Mouse (Mus musculus): ENCODE results near the gene Gm45623.

The Gm45623 gene

GRCm38 (mm10) chr13:56753192-56753951 is at the start of gene Gm45623:
TSS of gene Gm45623 (minus strand) at chr13:56753827.
- no peak for DNase-seq (ENCODE audit: low spot score in 2 of 2)

GRCm38 (mm10) chr13:56797459-56797858 is 43.8 kb upstream of the Gm45623 start:
- no peak for DNase-seq (ENCODE audit: low spot score in 2 of 2)

- no peak for DNase-seq (ENCODE audit: low spot score in 2 of 2)
Measured at GRCm38 (mm10) chr13:56795501-56795900, 41.9 kb upstream of the Gm45623 start.

GRCm38 (mm10) chr13:56794441-56794840 is 40.8 kb upstream of the Gm45623 start:
- DNase-seq (ENCODE audit: low spot score in 2 of 2), result no peak

GRCm38 (mm10) chr13:56792844-56793243 is 39.2 kb upstream of the Gm45623 start:
- DNase-seq (ENCODE audit: low spot score in 2 of 2), result no peak

GRCm38 (mm10) chr13:56790683-56791082 is 37.1 kb upstream of the Gm45623 start:
- DNase-seq (ENCODE audit: low spot score in 2 of 2), result no peak

- DNase-seq (ENCODE audit: low spot score in 2 of 2), result no peak
Measured at GRCm38 (mm10) chr13:56782621-56783020, 29.0 kb upstream of the Gm45623 start.

GRCm38 (mm10) chr13:56781697-56782096 is 28.1 kb upstream of the Gm45623 start:
- DNase-seq (ENCODE audit: low spot score in 2 of 2), result no peak

GRCm38 (mm10) chr13:56780746-56781469 is 27.3 kb upstream of the Gm45623 start:
- no peak for DNase-seq (ENCODE audit: low spot score in 2 of 2)

- peak in 1 of 2 experiments; percentile 8 for DNase-seq (ENCODE audit: low spot score in 2 of 2)
Measured at GRCm38 (mm10) chr13:56774304-56774703, 20.7 kb upstream of the Gm45623 start.

- no peak for DNase-seq (ENCODE audit: low spot score in 2 of 2)
Measured at GRCm38 (mm10) chr13:56773262-56773870, 19.7 kb upstream of the Gm45623 start.

GRCm38 (mm10) chr13:56772592-56772991 is 19.0 kb upstream of the Gm45623 start:
- DNase-seq (ENCODE audit: low spot score in 2 of 2), result no peak

GRCm38 (mm10) chr13:56770786-56771185 is 17.2 kb upstream of the Gm45623 start:
- DNase-seq (ENCODE audit: low spot score in 2 of 2), result no peak

GRCm38 (mm10) chr13:56770136-56770578 is 16.5 kb upstream of the Gm45623 start:
- DNase-seq (ENCODE audit: low spot score in 2 of 2), result no peak

GRCm38 (mm10) chr13:56769431-56769830 is 15.8 kb upstream of the Gm45623 start:
- no peak for DNase-seq (ENCODE audit: low spot score in 2 of 2)

GRCm38 (mm10) chr13:56766211-56766610 is 12.6 kb upstream of the Gm45623 start:
- DNase-seq (ENCODE audit: low spot score in 2 of 2), result no peak

- DNase-seq (ENCODE audit: low spot score in 2 of 2), result no peak
Measured at GRCm38 (mm10) chr13:56765284-56766032, 11.8 kb upstream of the Gm45623 start.

GRCm38 (mm10) chr13:56762446-56763229 is 9.0 kb upstream of the Gm45623 start:
- no peak for DNase-seq (ENCODE audit: low spot score in 2 of 2)

GRCm38 (mm10) chr13:56758492-56758891 is 4.9 kb upstream of the Gm45623 start:
- peak; percentile 46 to 54 for DNase-seq (ENCODE audit: low spot score in 2 of 2)

- no peak for DNase-seq (ENCODE audit: low spot score in 2 of 2)
Measured at GRCm38 (mm10) chr13:56757201-56757600, 3.6 kb upstream of the Gm45623 start.

GRCm38 (mm10) chr13:56755871-56756270 is 2.2 kb upstream of the Gm45623 start:
- DNase-seq (ENCODE audit: low spot score in 2 of 2), result no peak

All from spleen, postnatal 36 days (tissue).